Mouse (Mus musculus): ENCODE measurements at regions not wholly inside any gene's neighbourhood (a gene's known extent, or its start where the extent isn't known, plus 50 kb on each side); places are given as distances from the start of the nearest gene placed in this dataset.

DNA sequence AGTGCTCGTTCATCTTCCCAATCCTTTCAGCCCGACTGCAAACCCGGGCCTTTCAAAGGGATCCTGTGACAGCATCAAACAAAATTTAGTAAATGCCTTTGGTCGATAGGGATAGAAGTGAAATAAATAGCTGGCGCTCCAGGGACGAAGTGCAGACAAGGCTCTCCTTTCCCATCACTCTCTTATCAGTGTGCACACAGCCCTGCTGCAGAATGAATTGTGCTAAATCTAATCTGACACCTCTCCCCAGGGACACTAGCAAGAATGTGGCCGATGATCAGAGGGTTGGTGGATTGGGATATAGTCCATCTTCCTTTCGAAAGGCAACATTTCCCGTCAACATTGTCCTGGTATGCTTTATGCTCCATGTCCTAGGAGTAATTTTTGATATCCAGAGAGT is 1372.9 kb upstream of the Tenm4 start:
- H3K27me3 ChIP-seq: no peaks in the 10 kb centered on the region
- in situ Hi-C loops (cut with MboI; ENCODE audit: low pct_unique_long_range_greater_than_20kb): no loop called here
- TF ChIP-seq CTCF (IDR thresholded peaks at IDR 0.05): no peak
- POLR2A ChIA-PET: no interaction called here
- DNase-seq (ENCODE audit: low read depth, low spot score): no peak
- CTCF ChIA-PET: no interaction called here
- no peak for ATAC-seq

DNA sequence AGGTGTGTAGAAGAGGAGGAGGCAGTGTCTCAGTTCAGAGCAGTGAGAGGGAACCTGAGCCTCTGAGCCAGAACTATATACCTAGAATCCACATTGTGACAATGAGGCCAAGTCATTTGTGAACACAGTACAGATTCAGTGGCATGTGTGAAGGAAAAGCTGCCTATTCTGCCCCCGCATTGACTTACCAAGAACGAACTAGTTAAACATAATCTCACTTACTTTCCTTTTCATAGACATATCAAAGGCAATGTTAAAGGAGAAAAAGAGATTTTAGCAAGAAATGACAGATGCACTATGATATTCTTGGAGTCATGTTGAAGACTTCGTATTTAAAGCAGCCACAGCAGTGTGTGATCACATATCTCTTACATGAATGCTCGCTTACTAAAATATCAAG is 1329.8 kb upstream of the Tenm4 start:
- TF ChIP-seq CTCF (IDR thresholded peaks at IDR 0.05): no peak
- in situ Hi-C loops (cut with MboI; ENCODE audit: low pct_unique_long_range_greater_than_20kb): no loop called here
- ATAC-seq: no peak
- ChIA-PET CTCF (no interaction called here), POLR2A (interaction anchor here (0.6 kb wide), 1 partner anchor 661 kb away, joined by 3 read pairs; no protein-coding TSS in a partner anchor)
- no peaks in the 10 kb centered on the region for H3K27me3 ChIP-seq
- no peak for DNase-seq (ENCODE audit: low read depth, low spot score)

DNA sequence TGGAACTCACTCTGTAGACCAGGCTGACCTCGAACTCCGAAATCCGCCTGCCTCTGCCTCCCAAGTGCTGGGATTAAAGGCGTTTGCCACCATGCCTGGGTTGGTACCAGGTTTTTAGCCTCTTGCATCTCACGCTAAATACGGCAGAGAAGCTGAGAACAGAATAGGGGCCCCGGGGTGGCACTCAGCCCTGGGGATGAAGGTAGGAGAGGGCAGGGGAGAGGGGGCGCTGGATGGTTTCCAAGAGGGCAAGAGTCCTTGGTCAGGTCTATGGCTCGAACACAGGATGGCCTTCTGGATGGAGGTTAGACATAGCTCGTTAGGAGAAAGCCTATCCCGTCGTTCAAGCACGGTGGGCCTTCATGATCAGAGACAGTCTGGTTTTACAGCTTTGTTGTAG is 1319.7 kb upstream of the Tenm4 start:
- in situ Hi-C loops (cut with MboI; ENCODE audit: low pct_unique_long_range_greater_than_20kb): no loop called here
- ChIA-PET POLR2A (no interaction called here), CTCF (no interaction called here)
- ATAC-seq (no peak), DNase-seq (ENCODE audit: low read depth, low spot score) (no peak)
- TF ChIP-seq CTCF (IDR thresholded peaks at IDR 0.05): no peak
- no peaks in the 10 kb centered on the region for H3K27me3 ChIP-seq

DNA sequence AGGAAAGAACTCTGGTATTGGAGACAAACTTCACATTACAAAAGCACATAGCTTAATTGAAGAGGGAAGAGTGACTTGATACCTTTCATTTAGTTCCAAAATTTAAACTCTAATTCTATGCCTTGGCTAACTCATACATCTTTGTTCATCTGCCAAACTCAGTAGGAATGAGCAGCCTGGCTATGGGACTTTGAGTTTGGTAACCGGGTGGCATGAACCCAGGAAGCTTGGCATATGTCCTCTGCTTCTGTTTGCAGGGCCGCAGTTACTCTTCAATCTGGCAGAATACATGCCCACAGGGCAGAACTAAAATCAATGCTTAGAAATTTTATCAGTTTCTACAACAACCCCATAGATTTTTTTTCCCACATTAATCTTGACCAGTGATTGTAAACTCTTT is 1314.4 kb upstream of the Tenm4 start:
- no peaks in the 10 kb centered on the region for H3K27me3 ChIP-seq
- CTCF ChIA-PET: no interaction called here

DNA sequence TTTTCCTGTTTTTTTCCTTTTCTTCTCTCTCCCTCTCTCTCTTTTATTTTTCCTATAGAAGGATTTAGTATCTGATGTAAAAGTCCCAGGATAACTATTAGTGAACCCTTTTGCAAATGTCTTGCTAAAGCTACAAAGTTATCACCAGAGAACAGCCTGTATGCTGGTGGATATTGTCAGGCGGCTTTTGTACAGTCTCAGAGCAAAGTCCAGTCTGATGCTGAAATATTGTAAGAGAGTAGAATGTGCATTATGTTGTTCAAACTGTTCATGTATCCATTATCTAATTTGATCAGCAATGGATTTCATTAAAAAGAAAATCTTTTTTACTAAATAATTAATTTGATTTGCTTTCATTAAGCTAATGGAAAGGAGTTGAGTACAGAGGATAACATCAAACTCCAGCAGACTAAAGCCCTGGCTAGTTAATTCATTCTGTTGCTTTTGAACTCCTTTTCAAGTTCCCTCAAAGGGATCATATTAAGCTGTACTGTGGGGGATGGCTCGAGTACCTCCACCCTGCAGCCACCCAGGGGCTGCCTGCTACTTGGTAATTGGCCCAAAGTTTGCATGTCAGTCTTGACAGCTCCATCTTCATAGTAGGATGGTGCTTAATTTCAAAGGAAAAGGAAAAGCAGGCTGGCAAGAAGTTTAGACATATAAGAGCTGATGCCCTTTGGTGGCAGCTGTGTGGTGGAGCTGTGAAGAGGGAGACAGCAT is 1280.2 kb upstream of the Tenm4 start:
- POLR2A ChIA-PET: no interaction called here
- no peak for DNase-seq (ENCODE audit: low read depth, low spot score)
- in situ Hi-C loops (cut with MboI; ENCODE audit: low pct_unique_long_range_greater_than_20kb): no loop called here
- CTCF ChIA-PET: no interaction called here
- no peak for ATAC-seq
- TF ChIP-seq CTCF (IDR thresholded peaks at IDR 0.05): no peak
- no peaks in the 10 kb centered on the region for H3K27me3 ChIP-seq

More for the DNA sequence above, 1314.4 kb upstream of the Tenm4 start:
- ATAC-seq (no peak), DNase-seq (ENCODE audit: low read depth, low spot score) (no peak)
- POLR2A ChIA-PET: no interaction called here
- TF ChIP-seq CTCF (IDR thresholded peaks at IDR 0.05): no peak
- in situ Hi-C loops (cut with MboI; ENCODE audit: low pct_unique_long_range_greater_than_20kb): no loop called here

DNA sequence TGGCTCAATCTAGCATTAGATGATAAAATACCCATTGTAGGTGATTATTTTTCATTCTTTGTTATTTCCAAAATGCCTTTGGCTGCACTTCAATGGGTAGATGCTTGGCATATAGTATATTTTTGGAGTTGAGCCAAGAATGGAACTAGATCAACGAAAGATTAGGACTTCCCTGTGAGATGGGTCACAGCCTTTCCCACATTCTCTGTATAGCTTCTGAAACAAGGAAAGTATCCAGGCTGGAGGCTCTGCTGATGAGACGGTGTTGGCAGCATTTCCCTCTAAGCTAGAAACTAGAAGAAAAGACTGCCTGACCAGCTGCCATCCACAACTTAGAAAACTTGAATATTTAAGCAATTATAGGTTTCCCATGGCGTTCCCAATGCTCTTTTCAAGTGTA is 1273.0 kb upstream of the Tenm4 start:
- H3K27me3 ChIP-seq: no peaks in the 10 kb centered on the region
- DNase-seq (ENCODE audit: low read depth, low spot score): no peak
- in situ Hi-C loops (cut with MboI; ENCODE audit: low pct_unique_long_range_greater_than_20kb): no loop called here
- no peak for ATAC-seq
- ChIA-PET POLR2A (interaction anchor here (0.8 kb wide), 1 partner anchor 250 kb away, joined by 3 read pairs; no protein-coding TSS in a partner anchor), CTCF (no interaction called here)
- no peak for TF ChIP-seq CTCF (IDR thresholded peaks at IDR 0.05)

DNA sequence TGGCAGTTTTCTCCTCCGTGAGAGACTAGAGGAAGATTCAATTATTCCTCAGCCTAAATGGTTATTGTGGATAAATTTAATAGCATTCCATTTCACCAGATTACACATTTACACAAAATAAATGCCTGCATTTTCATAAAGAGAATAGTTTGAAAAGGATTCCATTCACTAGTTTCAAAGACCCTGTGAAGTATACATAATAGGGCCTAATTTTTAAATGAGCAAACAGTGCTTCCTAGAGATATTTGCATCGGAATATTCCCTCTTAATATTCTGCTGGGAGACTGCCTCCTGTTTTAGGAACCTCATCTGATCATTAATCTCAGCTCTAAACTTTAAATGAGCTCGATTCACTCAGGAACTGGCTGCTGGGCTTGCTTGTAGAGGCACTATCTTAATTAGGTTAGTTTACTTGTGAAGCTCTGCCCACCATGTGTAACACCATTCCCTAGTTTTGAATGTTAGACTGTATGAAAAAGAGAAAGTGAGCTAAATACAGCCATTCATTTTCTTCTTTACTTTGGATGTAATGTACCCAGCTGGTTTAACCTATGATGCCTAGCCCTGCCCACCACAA is 1244.4 kb upstream of the Tenm4 start:
- POLR2A ChIA-PET: no interaction called here
- TF ChIP-seq CTCF (IDR thresholded peaks at IDR 0.05): no peak
- DNase-seq (ENCODE audit: low read depth, low spot score) (no peak), ATAC-seq (no peak)
- H3K27me3 ChIP-seq: no peaks in the 10 kb centered on the region
- CTCF ChIA-PET: no interaction called here
- in situ Hi-C loops (cut with MboI; ENCODE audit: low pct_unique_long_range_greater_than_20kb): no loop called here

DNA sequence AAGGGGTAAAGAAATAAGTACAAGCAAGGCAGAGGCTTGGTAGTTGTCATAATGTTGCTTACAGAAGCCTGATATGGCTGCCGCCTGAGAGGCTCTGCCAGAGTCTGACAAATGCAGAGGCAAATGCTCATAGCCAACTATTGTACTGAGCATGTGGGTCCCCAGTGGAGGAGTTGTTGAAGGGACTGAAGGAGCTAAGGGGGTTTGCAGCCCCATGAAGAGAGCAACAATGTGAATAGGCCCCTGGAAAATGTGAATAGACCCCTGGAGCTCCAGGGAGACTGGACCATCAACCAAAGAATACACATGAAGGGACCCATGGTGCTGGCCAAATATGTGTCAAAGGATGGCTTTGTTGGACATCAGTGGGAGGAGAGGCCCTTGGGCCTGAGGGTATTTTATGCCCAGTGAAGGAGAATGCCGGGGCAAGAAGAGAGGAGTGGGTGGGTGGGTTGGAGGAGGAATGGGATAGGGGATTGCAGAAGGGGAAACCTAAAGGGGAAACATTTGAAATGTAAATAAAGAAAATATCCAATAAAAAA is 1207.2 kb upstream of the Tenm4 start:
- in situ Hi-C loops (cut with MboI; ENCODE audit: low pct_unique_long_range_greater_than_20kb): no loop called here
- ChIA-PET POLR2A (no interaction called here), CTCF (no interaction called here)
- H3K27me3 ChIP-seq: no peaks in the 10 kb centered on the region
- DNase-seq (ENCODE audit: low read depth, low spot score) (no peak), ATAC-seq (no peak)
- no peak for TF ChIP-seq CTCF (IDR thresholded peaks at IDR 0.05)

DNA sequence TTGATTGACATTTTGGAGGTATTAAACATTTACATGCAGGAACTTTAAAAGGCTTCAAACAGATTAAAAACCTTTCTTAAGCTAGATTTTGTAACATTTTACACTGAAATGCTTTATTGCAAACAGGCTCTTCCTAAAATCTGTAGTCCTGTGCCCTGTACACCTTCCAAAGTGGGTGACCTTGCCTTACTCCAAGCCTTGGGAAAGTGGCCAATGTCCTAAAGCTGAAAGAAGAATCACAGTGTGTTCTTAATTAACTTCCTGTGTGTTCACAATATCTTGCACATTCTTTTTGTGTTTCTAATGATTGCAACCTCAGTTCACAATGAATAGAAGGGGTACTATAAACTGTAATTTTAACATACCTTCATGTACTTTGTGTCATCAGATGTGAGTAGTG is 1203.4 kb upstream of the Tenm4 start:
- ATAC-seq (no peak), DNase-seq (ENCODE audit: low read depth, low spot score) (no peak)
- TF ChIP-seq CTCF (IDR thresholded peaks at IDR 0.05): no peak
- ChIA-PET CTCF (no interaction called here), POLR2A (no interaction called here)
- in situ Hi-C loops (cut with MboI; ENCODE audit: low pct_unique_long_range_greater_than_20kb): no loop called here
- H3K27me3 ChIP-seq: no peaks in the 10 kb centered on the region

DNA sequence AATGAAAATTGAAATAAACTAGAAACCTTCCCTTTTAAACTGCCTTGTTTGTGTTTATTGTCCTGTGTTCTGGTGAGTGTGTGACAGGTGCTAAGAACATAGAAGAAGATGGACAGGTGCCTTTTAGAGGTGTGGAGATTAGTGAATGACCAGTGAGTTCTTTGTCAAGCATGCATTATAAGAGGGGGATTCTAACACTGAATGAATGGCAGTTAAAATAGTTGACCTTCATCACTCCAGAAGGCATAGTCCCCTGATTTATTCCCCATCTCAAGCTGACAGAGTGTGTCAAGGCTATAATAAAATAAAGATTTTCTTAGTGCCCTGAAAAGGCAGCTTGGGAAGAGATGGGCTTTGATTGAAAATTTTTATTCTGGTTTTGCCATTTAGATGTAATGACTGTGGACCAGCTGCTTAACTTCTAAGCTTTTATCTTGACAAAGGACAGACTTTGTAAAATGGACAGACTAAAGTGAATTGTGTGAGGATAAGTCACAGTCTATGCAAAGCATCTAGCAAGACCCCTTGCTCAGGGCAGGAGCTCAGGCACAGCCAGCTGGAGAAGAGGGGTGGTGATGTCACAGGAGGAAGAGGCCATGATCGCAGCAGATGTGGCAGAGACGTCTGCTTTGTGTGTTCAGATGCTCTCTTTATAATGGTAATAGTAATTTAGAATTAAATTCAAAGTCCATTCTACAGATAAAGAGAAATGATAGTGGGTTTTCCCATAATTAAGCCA is 1195.8 kb upstream of the Tenm4 start:
- ATAC-seq: no peak
- TF ChIP-seq CTCF (IDR thresholded peaks at IDR 0.05): no peak
- in situ Hi-C loops (cut with MboI; ENCODE audit: low pct_unique_long_range_greater_than_20kb): no loop called here
- no peaks in the 10 kb centered on the region for H3K27me3 ChIP-seq
- ChIA-PET POLR2A (no interaction called here), CTCF (interaction anchor here (0.8 kb wide), 1 partner anchor 40 kb away, joined by 3 read pairs; no protein-coding TSS in a partner anchor)
- no peak for DNase-seq (ENCODE audit: low read depth, low spot score)

DNA sequence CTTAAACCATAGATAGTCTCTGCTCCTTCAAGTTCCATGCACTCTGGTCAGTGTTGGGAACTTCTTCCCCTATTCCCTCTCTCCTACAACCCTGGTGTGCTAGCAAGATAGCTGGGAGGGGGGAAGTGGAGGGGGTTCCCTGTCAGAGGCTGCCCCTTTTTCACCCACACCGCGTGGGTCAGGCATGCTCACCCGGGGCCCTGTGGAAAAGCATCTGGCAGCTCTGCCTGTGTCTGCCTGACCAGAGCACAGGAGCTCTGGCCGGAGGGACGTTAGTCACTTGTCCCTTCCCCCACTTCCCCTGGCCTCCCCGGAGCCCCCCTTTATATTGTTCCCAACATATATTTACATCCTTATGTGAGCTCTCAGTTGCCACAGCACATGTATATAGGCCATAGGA is 1174.8 kb upstream of the Tenm4 start:
- TF ChIP-seq CTCF (IDR thresholded peaks at IDR 0.05): no peak
- DNase-seq (ENCODE audit: low read depth, low spot score) (no peak), ATAC-seq (no peak)
- no peaks in the 10 kb centered on the region for H3K27me3 ChIP-seq
- in situ Hi-C loops (cut with MboI; ENCODE audit: low pct_unique_long_range_greater_than_20kb): no loop called here
- POLR2A ChIA-PET: no interaction called here
- CTCF ChIA-PET: no interaction called here
